ENCODE assay signal across 24 mouse cellular contexts in the genomic region with DNA sequence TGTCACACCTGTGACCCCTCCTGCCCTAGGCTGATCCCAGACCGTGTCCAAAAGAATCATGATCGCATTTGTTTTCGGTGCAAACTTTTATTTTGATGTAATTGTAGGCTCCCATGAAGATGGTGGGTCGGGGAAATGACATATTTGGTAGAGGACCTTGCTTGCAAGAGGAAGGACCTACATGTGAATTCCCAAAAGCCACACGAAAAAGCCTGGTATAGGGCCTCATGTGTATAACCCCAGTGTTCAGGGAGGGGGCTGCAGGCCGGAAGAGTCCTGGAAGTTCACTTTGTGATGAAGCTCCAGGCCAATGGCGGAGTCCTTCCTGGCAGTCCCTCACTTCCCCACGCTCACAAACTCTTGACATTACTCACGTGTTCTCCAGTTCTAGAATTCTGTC. TPM values are rescaled to one million over a fixed set of nuclear protein-coding genes. Genes with fewer than 3 reads are reported as not detected.
"Had no signal": no experiment of that assay in that cellular context is flagged by ENCODE, and none has a peak within 500 bp of the region (broad histone marks: within the 10 kb centered on the region; RNA-seq: fewer than 3 reads in every experiment).

No protein-coding gene starts in this region.

- H3K27me3 ChIP-seq: heart, embryonic 12.5 days; intestine, embryonic 15.5 days; limb, embryonic 12.5 days; liver, embryonic 13.5 days had no signal

- DNase-seq: gastrocnemius, adult 2 months; gastrocnemius, postnatal 10 days; gastrocnemius, postnatal 25 days; heart, adult 2 months; heart, postnatal 10 days; heart, postnatal 4 days; kidney, adult 18-20 months; kidney, adult 8-10 months; kidney, postnatal 10 days; kidney, postnatal 25 days; kidney, postnatal 4 days; liver; liver, embryonic 13.5 days had no signal

- H3K9ac ChIP-seq: heart, embryonic 12.5 days; hindbrain, embryonic 14.5 days; intestine, embryonic 15.5 days; limb, embryonic 12.5 days; liver, embryonic 13.5 days had no signal

- H3K4me2 ChIP-seq: heart, embryonic 12.5 days; hindbrain, embryonic 14.5 days; intestine, embryonic 15.5 days; limb, embryonic 12.5 days; liver, embryonic 11.5 days; liver, embryonic 13.5 days had no signal

- H3K4me3 ChIP-seq: gastrocnemius, adult 2 months; heart, adult 2 months; heart, embryonic 10.5 days; heart, embryonic 12.5 days; intestine, embryonic 15.5 days; layer of hippocampus, adult 2 months; left cerebral cortex, adult 2 months; limb, embryonic 10.5 days; limb, embryonic 12.5 days; liver, embryonic 13.5 days had no signal

- ATAC-seq: inflammation-experienced regulatory T-cells, adult 6 months; intestine, embryonic 15.5 days; intestine, postnatal 0 days had no signal

- H3K9me3 ChIP-seq: heart, embryonic 10.5 days; heart, embryonic 12.5 days; intestine, embryonic 15.5 days; limb, embryonic 10.5 days had no signal

- H3K36me3 ChIP-seq: heart, embryonic 10.5 days; heart, embryonic 12.5 days; intestine, embryonic 15.5 days; limb, embryonic 10.5 days; limb, embryonic 12.5 days; liver, embryonic 13.5 days had no signal

- H3K4me1 ChIP-seq: intestine, embryonic 15.5 days; limb, embryonic 10.5 days; liver, embryonic 13.5 days had no signal

- H3K27ac ChIP-seq: gastrocnemius, adult 2 months; heart, adult 2 months; intestine, embryonic 15.5 days; layer of hippocampus, adult 2 months; left cerebral cortex, adult 2 months; limb, embryonic 10.5 days; limb, embryonic 12.5 days; liver, embryonic 13.5 days had no signal

RNA-seq across cellular contexts. Expression of gene Dok5, which starts 7.3 kb away (rescaled TPM):
- polyA plus RNA-seq: inflammation-experienced regulatory T-cells, adult 6 months had no signal
